8 mouse cellular contexts compared by ENCODE assay signal in genomic region chr19:45016341-45017215, GRCm38 (mm10). TPM values are rescaled to one million over a fixed set of nuclear protein-coding genes. Genes with fewer than 3 reads are reported as not detected.
A peak's percentile ranks its signal among the peaks of the same experiment; 100 is the strongest.
DNase-seq lines count a peak whose midpoint lies in the region; ATAC-seq and TF ChIP-seq lines count a peak whose summit lies in the region.

No protein-coding gene starts in this region.

- 0% methylated on average over 16 of the region's 18 CpGs for WGBS in cerebellum, adult 2 months
- WGBS in hindbrain, embryonic 11.5 days = under 1% methylated on average over 17 of the region's 18 CpGs

- peak overlapping the region; percentile 90 for H3K4me3 ChIP-seq in cerebellum, adult 2 months (replicated peaks; ENCODE audit: insufficient read depth, low read depth, low read length)
- H3K4me3 ChIP-seq in hindbrain, embryonic 11.5 days (ENCODE audit: low read depth, low read length) = peak overlapping the region; percentile 69
- peak overlapping the region; percentile 56 for H3K4me3 ChIP-seq in left cerebral cortex, adult 2 months

- peak; percentile 53 for DNase-seq in R1 (ENCODE audit: low read depth, low spot score)
- DNase-seq in cerebellum, adult 2 months = peak; percentile 86 to 89
- peak; percentile 60 for DNase-seq in forelimb bud, embryonic 11.5 days (ENCODE audit: low read depth, low spot score)
- peak; percentile 73 for DNase-seq in hindbrain, embryonic 11.5 days (ENCODE audit: low spot score)
- peak; percentile 59 to 67 for DNase-seq in left cerebral cortex, adult 2 months (ENCODE audit: extremely low spot score in 1 of 2, low spot score in 2 of 2)
- DNase-seq in lung, postnatal 4 days = peak; percentile 85 to 91
- DNase-seq in right cerebral cortex, postnatal 10 days (ENCODE audit: low spot score in 2 of 2) = peak; percentile 83 to 85
- no peak for DNase-seq in thymus, postnatal 10 days (ENCODE audit: low spot score in 2 of 2)

- intact Hi-C loops in left cerebral cortex, adult 2 months (cut with DNase I) = loop anchor here (1.0 to 2.0 kb wide), 3 partner anchors 15 to 32 kb away; partner anchors contain the start of gene Sema4g

- H3K4me1 ChIP-seq in cerebellum, adult 2 months (ENCODE audit: control insufficient read depth, insufficient read depth, low read length) = peaks cover 14% of the 10 kb centered on the region
- H3K4me1 ChIP-seq in hindbrain, embryonic 11.5 days (replicated peaks; ENCODE audit: control insufficient read depth, insufficient read depth, low read length) = peaks cover 14% of the 10 kb centered on the region

- peak overlapping the region; percentile 71 for H3K4me2 ChIP-seq in hindbrain, embryonic 11.5 days (replicated peaks; ENCODE audit: low read depth, low read length)

- H3K36me3 ChIP-seq in hindbrain, embryonic 11.5 days (ENCODE audit: control insufficient read depth, insufficient read depth, low read length) = 0 out of 2 replicates have a peak, but pooled peaks cover 3% of the 10 kb centered on the region

- no peak for TF ChIP-seq CTCF in cerebellum, adult 2 months (IDR thresholded peaks at IDR 0.05; ENCODE audit: borderline replicate concordance, insufficient read depth, low read depth, low read length)
- TF ChIP-seq CTCF in left cerebral cortex, adult 2 months (IDR thresholded peaks at IDR 0.05) = no peak

- peak; percentile 31 for ATAC-seq in hindbrain, embryonic 11.5 days (ENCODE audit: low FRiP score)

- H3K27ac ChIP-seq in cerebellum, adult 2 months (ENCODE audit: insufficient read depth, low read length) = peak overlapping the region; percentile 100
- peak overlapping the region; percentile 97 for H3K27ac ChIP-seq in hindbrain, embryonic 11.5 days (ENCODE audit: low read depth, low read length)
- H3K27ac ChIP-seq in left cerebral cortex, adult 2 months = peak overlapping the region; percentile 97

- H3K9ac ChIP-seq in hindbrain, embryonic 11.5 days (ENCODE audit: low read depth, low read length) = peak overlapping the region; percentile 91

- H3K9me3 ChIP-seq in hindbrain, embryonic 11.5 days (ENCODE audit: control insufficient read depth, low read length) = no peaks in the 10 kb centered on the region

- TF ChIP-seq POLR2A in cerebellum, adult 2 months (IDR thresholded peaks at IDR 0.05; ENCODE audit: borderline replicate concordance, insufficient read depth, low read length) = peak; percentile 64; the same call in 1 of the 2 replicates

- H3K27me3 ChIP-seq in cerebellum, adult 2 months (ENCODE audit: control insufficient read depth, insufficient read depth, low read length) = no peaks in the 10 kb centered on the region
- H3K27me3 ChIP-seq in hindbrain, embryonic 11.5 days (ENCODE audit: control insufficient read depth, insufficient read depth, low read length) = no peaks in the 10 kb centered on the region

RNA-seq across cellular contexts. Expression of gene Lzts2, which starts 2.4 kb away (rescaled TPM):
- polyA plus RNA-seq in cerebellum, adult 2 months (2012; rRNA removed) = 54.1 and 56.3 TPM in 2 replicates
- 39.7 and 41.0 TPM in 2 replicates for polyA plus RNA-seq in hindbrain, embryonic 11.5 days (2014; fragmentation: Nextera tagmentation; extraction: Ambion mirVana)
- 10 to 100 TPM; 36.5 to 39.1 TPM for total RNA-seq in left cerebral cortex, adult 2 months (2021)

RNA-seq across cellular contexts. Expression of gene Mrpl43, which starts 10.3 kb away (rescaled TPM):
- polyA plus RNA-seq in cerebellum, adult 2 months (2012; rRNA removed) = 86.7 and 88.3 TPM in 2 replicates
- polyA plus RNA-seq in hindbrain, embryonic 11.5 days (2014; fragmentation: Nextera tagmentation; extraction: Ambion mirVana) = 69.0 and 75.0 TPM in 2 replicates
- 10 to 100 TPM; 40.9 to 41.8 TPM for total RNA-seq in left cerebral cortex, adult 2 months (2021)

RNA-seq across cellular contexts. Expression of gene Twnk, which starts 11.1 kb away (rescaled TPM):
- polyA plus RNA-seq in cerebellum, adult 2 months (2012; rRNA removed) = 11.2 and 11.7 TPM in 2 replicates
- polyA plus RNA-seq in hindbrain, embryonic 11.5 days (2014; fragmentation: Nextera tagmentation; extraction: Ambion mirVana) = 15.0 and 16.6 TPM in 2 replicates
- 10 to 100 TPM; 12.9 to 14.8 TPM for total RNA-seq in left cerebral cortex, adult 2 months (2021)

RNA-seq across cellular contexts. Expression of gene Sema4g, which starts 27.7 kb away (rescaled TPM):
- polyA plus RNA-seq in cerebellum, adult 2 months (2012; rRNA removed) = 90.3 and 101 TPM in 2 replicates
- 7.2 and 7.9 TPM in 2 replicates for polyA plus RNA-seq in hindbrain, embryonic 11.5 days (2014; fragmentation: Nextera tagmentation; extraction: Ambion mirVana)
- 10 to 100 TPM; 19.4 to 24.4 TPM for total RNA-seq in left cerebral cortex, adult 2 months (2021)

RNA-seq across cellular contexts. Expression of gene Pdzd7, which starts 28.9 kb away (rescaled TPM):
- polyA plus RNA-seq in cerebellum, adult 2 months (2012; rRNA removed) = 7.6 and 9.1 TPM in 2 replicates
- polyA plus RNA-seq in hindbrain, embryonic 11.5 days (2014; fragmentation: Nextera tagmentation; extraction: Ambion mirVana) = 0.62 TPM in 1 of 2 replicates, not detected in the other
- 1 to 10 TPM; 5.2 to 6.1 TPM for total RNA-seq in left cerebral cortex, adult 2 months (2021)

Comparison
In these comparisons a context has a peak if more than half of its experiments do, and no peak if none do; other contexts are left out.
1. DNase-seq: peak in R1 (single experiment), cerebellum, adult 2 months (2 of 2), forelimb bud, embryonic 11.5 days (single experiment), hindbrain, embryonic 11.5 days (single experiment), left cerebral cortex, adult 2 months (2 of 2), lung, postnatal 4 days (2 of 2) and right cerebral cortex, postnatal 10 days (2 of 2); none in thymus, postnatal 10 days (0 of 2).
2. Peak in every context shown above with its lines, with median percentiles within 50 percentile points of each other: H3K27ac ChIP-seq and H3K4me3 ChIP-seq.